Mouse (Mus musculus): Measurements from ENCODE around the gene Ophn1. TPM values are rescaled to one million over a fixed set of nuclear protein-coding genes. Genes with fewer than 3 reads are reported as not detected.

The Ophn1 gene
- total and polyA plus RNA-seq, 3 experiments: not detected

- TF ChIP-seq USF1 (IDR thresholded peaks at IDR 0.05; ENCODE audit: low read depth, low read length) (no peak), MYB (IDR thresholded peaks at IDR 0.05; ENCODE audit: low read depth, low read length) (no peak), TBP (IDR thresholded peaks at IDR 0.05; ENCODE audit: low read depth, low read length) (no peak), ZNF384 (IDR thresholded peaks at IDR 0.05; ENCODE audit: low read depth, low read length) (no peak), ZKSCAN1 (IDR thresholded peaks at IDR 0.05; ENCODE audit: low read depth, low read length) (0 out of 2 replicates have a peak, but pooled peaks have one; percentile 60), GATA1 (IDR thresholded peaks at IDR 0.05; ENCODE audit: low read depth, low read length) (peak; percentile 88), POLR2AphosphoS5 (IDR thresholded peaks at IDR 0.05; ENCODE audit: borderline replicate concordance, low read depth, low read length) (no peak), SMC3 (IDR thresholded peaks at IDR 0.05; ENCODE audit: low read depth, low read length) (no peak), JUND (IDR thresholded peaks at IDR 0.05; ENCODE audit: low read depth, low read length) (no peak), ETS1 (IDR thresholded peaks at IDR 0.05; ENCODE audit: low read depth, low read length) (peak; percentile 63), TCF12 (IDR thresholded peaks at IDR 0.05; ENCODE audit: low read depth, low read length) (no peak)
Observed at GRCm38 (mm10) chrX:98881085-98881484, 9.7 kb downstream of the Ophn1 start (continued).

- Histone ChIP-seq H3K27ac (ENCODE audit: control insufficient read depth, low read depth, low read length) (no peak overlapping the region), H3K9me3 (replicated peaks; ENCODE audit: insufficient read depth, low read length) (no peaks in the 10 kb centered on the region)
- TF ChIP-seq HCFC1 (IDR thresholded peaks at IDR 0.05; ENCODE audit: low read depth, low read length) (no peak), USF1 (IDR thresholded peaks at IDR 0.05; ENCODE audit: low read depth, low read length) (peak; percentile 35; the same call in 1 of the 2 replicates)
Observed at GRCm38 (mm10) chrX:98880314-98880713, 10.5 kb downstream of the Ophn1 start.

GRCm38 (mm10) chrX:98875144-98875543 is 15.7 kb downstream of the Ophn1 start:
- TF ChIP-seq TAL1 (IDR thresholded peaks at IDR 0.05; ENCODE audit: low read length) (no peak), CHD1 (IDR thresholded peaks at IDR 0.05; ENCODE audit: low read depth, low read length) (no peak), MEF2A (IDR thresholded peaks at IDR 0.05; ENCODE audit: extremely low read depth, insufficient replicate concordance, low read depth, low read length, poor library complexity, severe bottlenecking) (no peak), ZKSCAN1 (IDR thresholded peaks at IDR 0.05; ENCODE audit: low read depth, low read length) (no peak), USF2 (IDR thresholded peaks at IDR 0.05; ENCODE audit: borderline replicate concordance in 1 of 2, insufficient read depth in 1 of 2, low read depth in 1 of 2, low read length in 2 of 2) (no peak), GABPA (IDR thresholded peaks at IDR 0.05; ENCODE audit: low read depth, low read length) (no peak), TBP (IDR thresholded peaks at IDR 0.05; ENCODE audit: low read depth, low read length) (no peak), RAD21 (IDR thresholded peaks at IDR 0.05; ENCODE audit: low read depth, low read length) (no peak), JUND (IDR thresholded peaks at IDR 0.05; ENCODE audit: low read depth, low read length) (no peak)
- DNase-seq (ENCODE audit: low read depth, low spot score): no peak
- Histone ChIP-seq H3K9ac (ENCODE audit: control insufficient read depth, low read depth, low read length, poor library complexity, severe bottlenecking) (no peak overlapping the region), H3K4me3 (ENCODE audit: control insufficient read depth in 1 of 2, insufficient read depth in 1 of 2, low read depth in 2 of 2, low read length in 2 of 2) (no peak overlapping the region), H3K27me3 (ENCODE audit: control insufficient read depth in 1 of 2, insufficient read depth in 2 of 2, low read length in 2 of 2) (no peaks in the 10 kb centered on the region; a peak in 1 of 4 replicates), H3K27ac (ENCODE audit: control insufficient read depth, low read depth, low read length) (no peak overlapping the region), H3K4me1 (ENCODE audit: control insufficient read depth in 1 of 2, insufficient read depth in 2 of 2, low read length in 2 of 2) (no peaks in the 10 kb centered on the region), H3K36me3 (ENCODE audit: control insufficient read depth in 1 of 2, insufficient read depth in 2 of 2, low read length in 2 of 2) (no peaks in the 10 kb centered on the region), H3K79me2 (ENCODE audit: control insufficient read depth, insufficient read depth, low read length, poor library complexity) (no peaks in the 10 kb centered on the region), H3K9me3 (replicated peaks; ENCODE audit: insufficient read depth, low read length) (no peaks in the 10 kb centered on the region)

More at GRCm38 (mm10) chrX:98880314-98880713, 10.5 kb downstream of the Ophn1 start:
- no peaks in the 10 kb centered on the region for H3K79me2 ChIP-seq (ENCODE audit: control insufficient read depth, insufficient read depth, low read length, poor library complexity)
- H3K27me3 ChIP-seq (ENCODE audit: control insufficient read depth in 1 of 2, insufficient read depth in 2 of 2, low read length in 2 of 2): no peaks in the 10 kb centered on the region
- no peak overlapping the region for H3K4me3 ChIP-seq (ENCODE audit: control insufficient read depth in 1 of 2, insufficient read depth in 1 of 2, low read depth in 2 of 2, low read length in 2 of 2)
- H3K9ac ChIP-seq (ENCODE audit: control insufficient read depth, low read depth, low read length, poor library complexity, severe bottlenecking): no peak overlapping the region
- H3K4me1 ChIP-seq (ENCODE audit: control insufficient read depth in 1 of 2, insufficient read depth in 2 of 2, low read length in 2 of 2): no peaks in the 10 kb centered on the region; a peak in 1 of 4 replicates
- no peaks in the 10 kb centered on the region; a peak in 1 of 4 replicates for H3K36me3 ChIP-seq (ENCODE audit: control insufficient read depth in 1 of 2, insufficient read depth in 2 of 2, low read length in 2 of 2)
- DNase-seq (ENCODE audit: low read depth, low spot score): peak; percentile 3
